Mouse (Mus musculus): ENCODE measurements around the gene Dusp3. TPM values are rescaled to one million over a fixed set of nuclear protein-coding genes. Genes with fewer than 3 reads are reported as not detected.
A peak's percentile ranks its signal among the peaks of the same experiment; 100 is the strongest.

The Dusp3 gene
- total and polyA plus RNA-seq, 2 experiments from 2014 or later = 31.0 to 32.8 TPM

- H3K4me1 ChIP-seq (ENCODE audit: insufficient read depth) = no peaks in the 10 kb centered on the region
- TF ChIP-seq CTCF (IDR thresholded peaks at IDR 0.05; ENCODE audit: low read depth) = no peak
- no peaks in the 10 kb centered on the region for H3K27me3 ChIP-seq (ENCODE audit: insufficient read depth, low read length)
- no peak overlapping the region for H3K4me2 ChIP-seq (ENCODE audit: low read depth)
- H3K36me3 ChIP-seq (ENCODE audit: insufficient read depth) = peaks cover 49% of the 10 kb centered on the region
- H3K4me3 ChIP-seq (ENCODE audit: low read depth, low read length) = no peak overlapping the region
- 90% methylated on average over 8 of the region's 8 CpGs for WGBS
- ATAC-seq = no peak
- no peak for DNase-seq
- no peaks in the 10 kb centered on the region for H3K9me3 ChIP-seq (ENCODE audit: low read length)
- H3K9ac ChIP-seq = no peak overlapping the region
- no peak overlapping the region for H3K27ac ChIP-seq (ENCODE audit: low read depth, low read length)
Observed at GRCm38 (mm10) chr11:102013201-102013600, 26.4 kb upstream of the Dusp3 start.

- ATAC-seq (no peak), DNase-seq (no peak)
- peaks cover 58% of the 10 kb centered on the region for H3K36me3 ChIP-seq (ENCODE audit: insufficient read depth)
- no peak overlapping the region for H3K27ac ChIP-seq (ENCODE audit: low read depth, low read length)
- H3K4me1 ChIP-seq (ENCODE audit: insufficient read depth) = no peaks in the 10 kb centered on the region
- H3K9ac ChIP-seq = no peak overlapping the region
- no peak for TF ChIP-seq CTCF (IDR thresholded peaks at IDR 0.05; ENCODE audit: low read depth)
- no peak overlapping the region for H3K4me2 ChIP-seq (ENCODE audit: low read depth)
- no peaks in the 10 kb centered on the region for H3K27me3 ChIP-seq (ENCODE audit: insufficient read depth, low read length)
- no peak overlapping the region for H3K4me3 ChIP-seq (ENCODE audit: low read depth, low read length)
- 54% methylated on average over 8 of the region's 8 CpGs for WGBS
- no peaks in the 10 kb centered on the region for H3K9me3 ChIP-seq (ENCODE audit: low read length)
Observed at GRCm38 (mm10) chr11:102011510-102011909, 24.7 kb upstream of the Dusp3 start.

- WGBS = 29% methylated on average over 13 of the region's 13 CpGs
- DNase-seq (peak; percentile 46), ATAC-seq (peak; percentile 66)
- H3K4me1 ChIP-seq (ENCODE audit: insufficient read depth) = no peaks in the 10 kb centered on the region
- H3K9me3 ChIP-seq (ENCODE audit: low read length) = no peaks in the 10 kb centered on the region
- no peak overlapping the region for H3K4me3 ChIP-seq (ENCODE audit: low read depth, low read length)
- no peak for TF ChIP-seq CTCF (IDR thresholded peaks at IDR 0.05; ENCODE audit: low read depth)
- H3K27me3 ChIP-seq (ENCODE audit: insufficient read depth, low read length) = no peaks in the 10 kb centered on the region
- peaks cover 55% of the 10 kb centered on the region for H3K36me3 ChIP-seq (ENCODE audit: insufficient read depth)
- no peak overlapping the region for H3K4me2 ChIP-seq (ENCODE audit: low read depth)
- no peak overlapping the region for H3K9ac ChIP-seq
- H3K27ac ChIP-seq (ENCODE audit: low read depth, low read length) = peak overlapping the region; percentile 16; the same call in 1 of the 2 replicates
Observed at GRCm38 (mm10) chr11:102010140-102010539, 23.3 kb upstream of the Dusp3 start.

- TF ChIP-seq CTCF (IDR thresholded peaks at IDR 0.05; ENCODE audit: low read depth) = no peak
- no peaks in the 10 kb centered on the region for H3K9me3 ChIP-seq (ENCODE audit: low read length)
- H3K36me3 ChIP-seq (ENCODE audit: insufficient read depth) = peaks cover 65% of the 10 kb centered on the region
- no peak overlapping the region for H3K4me3 ChIP-seq (ENCODE audit: low read depth, low read length)
- no peak overlapping the region for H3K9ac ChIP-seq
- DNase-seq (no peak), ATAC-seq (no peak)
- H3K27me3 ChIP-seq (ENCODE audit: insufficient read depth, low read length) = no peaks in the 10 kb centered on the region
- no peaks in the 10 kb centered on the region for H3K4me1 ChIP-seq (ENCODE audit: insufficient read depth)
- no peak overlapping the region for H3K27ac ChIP-seq (ENCODE audit: low read depth, low read length)
- H3K4me2 ChIP-seq (ENCODE audit: low read depth) = no peak overlapping the region
- WGBS = 79% methylated on average over 15 of the region's 15 CpGs
Observed at GRCm38 (mm10) chr11:102008954-102009637, 22.3 kb upstream of the Dusp3 start.

GRCm38 (mm10) chr11:102008372-102008771 lies 21.6 kb upstream of the Dusp3 start:
- no peak overlapping the region for H3K4me3 ChIP-seq (ENCODE audit: low read depth, low read length)
- H3K4me1 ChIP-seq (ENCODE audit: insufficient read depth) = no peaks in the 10 kb centered on the region
- H3K4me2 ChIP-seq (ENCODE audit: low read depth) = no peak overlapping the region
- no peaks in the 10 kb centered on the region for H3K27me3 ChIP-seq (ENCODE audit: insufficient read depth, low read length)
- WGBS = 94% methylated on average over 8 of the region's 8 CpGs
- peaks cover 62% of the 10 kb centered on the region for H3K36me3 ChIP-seq (ENCODE audit: insufficient read depth)
- ATAC-seq = no peak
- no peak for DNase-seq
- no peak overlapping the region for H3K27ac ChIP-seq (ENCODE audit: low read depth, low read length)
- no peak overlapping the region for H3K9ac ChIP-seq
- no peaks in the 10 kb centered on the region for H3K9me3 ChIP-seq (ENCODE audit: low read length)
- TF ChIP-seq CTCF (IDR thresholded peaks at IDR 0.05; ENCODE audit: low read depth) = no peak

- Histone ChIP-seq H3K36me3 (ENCODE audit: insufficient read depth) (peaks cover 55% of the 10 kb centered on the region), H3K4me1 (ENCODE audit: insufficient read depth) (no peaks in the 10 kb centered on the region), H3K4me2 (ENCODE audit: low read depth) (no peak overlapping the region), H3K27ac (ENCODE audit: low read depth, low read length) (no peak overlapping the region), H3K9ac (no peak overlapping the region), H3K9me3 (ENCODE audit: low read length) (no peaks in the 10 kb centered on the region), H3K4me3 (ENCODE audit: low read depth, low read length) (no peak overlapping the region), H3K27me3 (ENCODE audit: insufficient read depth, low read length) (no peaks in the 10 kb centered on the region)
- DNase-seq = no peak
- no peak for TF ChIP-seq CTCF (IDR thresholded peaks at IDR 0.05; ENCODE audit: low read depth)
- WGBS = 60% methylated on average over 5 of the region's 5 CpGs
- ATAC-seq = no peak
Observed at GRCm38 (mm10) chr11:102006688-102007087, 19.9 kb upstream of the Dusp3 start.

- no peak overlapping the region for H3K4me3 ChIP-seq (ENCODE audit: low read depth, low read length)
- no peak overlapping the region for H3K4me2 ChIP-seq (ENCODE audit: low read depth)
- no peak overlapping the region for H3K9ac ChIP-seq
- H3K4me1 ChIP-seq (ENCODE audit: insufficient read depth) = no peaks in the 10 kb centered on the region
- H3K27me3 ChIP-seq (ENCODE audit: insufficient read depth, low read length) = no peaks in the 10 kb centered on the region
- H3K27ac ChIP-seq (ENCODE audit: low read depth, low read length) = no peak overlapping the region
- no peaks in the 10 kb centered on the region for H3K9me3 ChIP-seq (ENCODE audit: low read length)
- DNase-seq (no peak), ATAC-seq (no peak)
- H3K36me3 ChIP-seq (ENCODE audit: insufficient read depth) = peaks cover 55% of the 10 kb centered on the region
- WGBS = 47% methylated on average over 9 of the region's 9 CpGs
- TF ChIP-seq CTCF (IDR thresholded peaks at IDR 0.05; ENCODE audit: low read depth) = no peak
Observed at GRCm38 (mm10) chr11:102006271-102006670, 19.5 kb upstream of the Dusp3 start.
